Mouse (Mus musculus) limb, embryonic 14.5 days (tissue): ENCODE results near the gene Fam214a. TPM values are rescaled to one million over a fixed set of nuclear protein-coding genes. Genes with fewer than 3 reads are reported as not detected.

Source experiments
- ATAC-seq: fragments of 200-750 bp; cut with Nextera tagmentation; 2 replicates; pipeline ENCODE4 v1.8.0; 2017; ENCODE audit warnings: low read depth, moderate number of reproducible peaks, moderate TSS enrichment; ENCODE audit not compliant: low FRiP score
- DNase-seq: peaks from one replicate; pipeline ENCODE4 v3.0.0-alpha.2; 2015; ENCODE audit warnings: low spot score
- H3K27ac ChIP-seq: fragments of 300-500 bp; sonication (generic); replicated peaks from 2 replicates; pipeline ENCODE4 v1.5.1; 2014; ENCODE audit warnings: low read depth, mild to moderate bottlenecking, low read length, moderate library complexity, mixed read lengths
- H3K27me3 ChIP-seq: fragments of 300-500 bp; sonication (generic); 2 replicates; pipeline ENCODE4 v1.6.1; 2014; ENCODE audit warnings: low read length, mixed read lengths; ENCODE audit not compliant: control insufficient read depth, insufficient read depth
- H3K36me3 ChIP-seq: fragments of 300-500 bp; sonication (generic); 2 replicates; pipeline ENCODE4 v1.6.1; 2014; ENCODE audit warnings: mild to moderate bottlenecking, low read length, moderate library complexity, mixed read lengths; ENCODE audit not compliant: control insufficient read depth, insufficient read depth
- H3K4me1 ChIP-seq: fragments of 300-500 bp; sonication (generic); 2 replicates; pipeline ENCODE4 v1.6.1; 2014; ENCODE audit warnings: antibody characterized with exemption, low read length, mixed read lengths; ENCODE audit not compliant: control insufficient read depth, insufficient read depth
- H3K4me2 ChIP-seq: fragments of 300-500 bp; sonication (generic); replicated peaks from 2 replicates; pipeline ENCODE4 v1.6.1; 2014; ENCODE audit warnings: low read depth, mild to moderate bottlenecking, low read length, moderate library complexity; ENCODE audit not compliant: severe bottlenecking
- H3K4me3 ChIP-seq: fragments of 300-500 bp; sonication (generic); replicated peaks from 2 replicates; pipeline ENCODE4 v1.5.1; 2014; ENCODE audit warnings: low read length
- H3K9ac ChIP-seq: fragments of 300-500 bp; sonication (generic); 2 replicates; pipeline ENCODE4 v1.6.1; 2014; ENCODE audit warnings: mild to moderate bottlenecking, low read depth, low read length, moderate library complexity; ENCODE audit not compliant: severe bottlenecking
- H3K9me3 ChIP-seq: fragments of 300-500 bp; sonication (generic); 2 replicates; pipeline ENCODE4 v1.6.1; 2016; ENCODE audit warnings: low read length; ENCODE audit not compliant: control insufficient read depth
- POLR2A ChIP-seq: fragments of 200-500 bp; IDR thresholded peaks from 2 replicates; pipeline ENCODE4 v1.8.0; 2012; ENCODE audit warnings: inconsistent platforms, mild to moderate bottlenecking, moderate library complexity, borderline replicate concordance; ENCODE audit not compliant: insufficient read depth, insufficient read length; ENCODE audit errors: extremely low read depth
- polyA plus RNA-seq, 2 experiments: library from polyadenylated mRNA; depleted of rRNA in 1 of 2; stranded (reverse) in 1 of 2; unstranded in 1 of 2; fragments of >200 nt; fragmentation: Nextera tagmentation in 1 of 2; extraction: Ambion mirVana in 1 of 2; gene quantifications; 2 replicates each; pipeline versions ENCODE4 v1.2.1 to v1.2.3; 2012 to 2014

Gene Fam214a
- polyA plus RNA-seq, 2 experiments: 9.6 to 10.7 TPM

GRCm38 (mm10) chr9:75077191-75077590 lies 124.5 kb downstream of the Fam214a start:
- no peak for ATAC-seq
- Histone ChIP-seq H3K27ac (no peak overlapping the region), H3K4me3 (no peak overlapping the region), H3K9ac (no peak overlapping the region), H3K9me3 (no peaks in the 10 kb centered on the region), H3K4me2 (no peak overlapping the region), H3K27me3 (no peaks in the 10 kb centered on the region), H3K4me1 (no peaks in the 10 kb centered on the region), H3K36me3 (no peaks in the 10 kb centered on the region)
- no peak for TF ChIP-seq POLR2A
- no peak for DNase-seq

Other genes starting within 250 kb of the Fam214a start
- not detected in 2 replicates for gene Onecut1, start 91.0 kb upstream of the Fam214a start, polyA plus RNA-seq (2012; rRNA removed)
- gene Onecut1, start 91.0 kb upstream of the Fam214a start, polyA plus RNA-seq (2014; fragmentation: Nextera tagmentation; extraction: Ambion mirVana): 0.04 TPM in 1 of 2 replicates, not detected in the other
- 64.5 and 73.2 TPM in 2 replicates for gene Arpp19, start 84.7 kb downstream of the Fam214a start, polyA plus RNA-seq (2012; rRNA removed)
- 280 and 290 TPM in 2 replicates for gene Arpp19, start 84.7 kb downstream of the Fam214a start, polyA plus RNA-seq (2014; fragmentation: Nextera tagmentation; extraction: Ambion mirVana)
- gene Myo5a, start 118.1 kb downstream of the Fam214a start, polyA plus RNA-seq (2012; rRNA removed): 23.6 and 28.0 TPM in 2 replicates
- gene Myo5a, start 118.1 kb downstream of the Fam214a start, polyA plus RNA-seq (2014; fragmentation: Nextera tagmentation; extraction: Ambion mirVana): 20.0 and 26.3 TPM in 2 replicates